Mouse (Mus musculus) heart, adult 2 months (tissue): ENCODE measurements at regions not wholly inside any gene's neighbourhood (a gene's known extent, or its start where the extent isn't known, plus 50 kb on each side); places are given as distances from the start of the nearest gene placed in this dataset.

Source experiments
- CTCF ChIP-seq: fragments of 200-600 bp; IDR thresholded peaks from 2 replicates; pipeline ENCODE4 v1.8.1; 2022; ENCODE audit warnings: antibody characterized with exemption, mild to moderate bottlenecking, moderate library complexity
- EP300 ChIP-seq: fragments of 200-500 bp; IDR thresholded peaks from 2 replicates; pipeline ENCODE4 v1.6.1; 2011; ENCODE audit warnings: low read depth, low read length, control low read depth; ENCODE audit not compliant: insufficient read depth
- POLR2A ChIP-seq: fragments of 200-500 bp; IDR thresholded peaks from 2 replicates; pipeline ENCODE4 v1.6.1; 2011; ENCODE audit warnings: mild to moderate bottlenecking, low read depth, low read length, control low read depth; ENCODE audit not compliant: insufficient read depth

DNA sequence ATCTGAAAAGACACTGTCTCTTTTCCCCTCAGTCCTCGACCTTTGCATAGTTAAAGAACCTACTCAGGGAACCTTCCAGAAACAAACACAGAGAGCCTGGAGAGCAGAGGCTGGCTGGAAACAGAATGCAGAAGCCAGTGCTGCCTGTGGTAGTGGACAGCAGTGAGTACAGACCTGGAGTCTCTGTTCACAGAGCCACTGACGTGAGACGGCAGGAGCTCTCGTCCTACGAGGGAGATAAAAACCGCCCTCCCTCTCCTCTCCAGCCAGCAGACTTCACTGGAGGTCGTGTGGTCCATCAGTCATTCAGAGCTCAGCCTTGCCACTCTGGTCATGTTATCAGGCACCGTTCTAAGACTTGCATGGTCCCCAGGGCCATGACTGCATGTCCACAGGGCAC lies 138.5 kb upstream of the Cdh4 start:
- TF ChIP-seq CTCF (no peak), EP300 (no peak), POLR2A (no peak)
